Mouse (Mus musculus) c-Kit-positive CD71-positive TER-119-negative erythroid progenitor cells, embryonic 14.5 days (primary cell): ENCODE measurements around the gene BC030867.

ENCODE experiments used
- DNase-seq: peaks from one replicate; pipeline ENCODE4 v3.0.0-alpha.2; 2013; ENCODE audit warnings: low read depth

BC030867 gene

GRCm38 (mm10) chr11:102290141-102290540 is 41.5 kb downstream of the BC030867 start:
- DNase-seq, result no peak

GRCm38 (mm10) chr11:102291051-102291535 is 42.4 kb downstream of the BC030867 start:
- DNase-seq, result no peak

- DNase-seq, result no peak
Measured at GRCm38 (mm10) chr11:102293971-102294370, 45.3 kb downstream of the BC030867 start.

- DNase-seq, result no peak
Measured at GRCm38 (mm10) chr11:102294416-102294815, 45.7 kb downstream of the BC030867 start.

GRCm38 (mm10) chr11:102294887-102295597 is 46.4 kb downstream of the BC030867 start:
- no peak for DNase-seq

GRCm38 (mm10) chr11:102295598-102296471 is 47.2 kb downstream of the BC030867 start:
- no peak for DNase-seq

- peak; percentile 97 for DNase-seq
Measured at GRCm38 (mm10) chr11:102296491-102297472, 48.1 kb downstream of the BC030867 start, which contains the start of gene Atxn7l3. Gene Atxn7l3, minus strand, starts transcription at chr11:102296631.

GRCm38 (mm10) chr11:102297577-102298556 is 49.2 kb downstream of the BC030867 start:
- no peak for DNase-seq

- peak; percentile 86 for DNase-seq
Measured at GRCm38 (mm10) chr11:102299839-102300238, 51.2 kb downstream of the BC030867 start.

GRCm38 (mm10) chr11:102304141-102304540 is 55.5 kb downstream of the BC030867 start:
- no peak for DNase-seq

- no peak for DNase-seq
Measured at GRCm38 (mm10) chr11:102305359-102305758, 56.7 kb downstream of the BC030867 start.

- DNase-seq, result no peak
Measured at GRCm38 (mm10) chr11:102308104-102308503, 59.4 kb downstream of the BC030867 start.

GRCm38 (mm10) chr11:102308979-102309378 is 60.3 kb downstream of the BC030867 start:
- peak; percentile 96 for DNase-seq

- DNase-seq, result no peak
Measured at GRCm38 (mm10) chr11:102309821-102310617, 61.3 kb downstream of the BC030867 start.

GRCm38 (mm10) chr11:102310768-102311695 is 62.4 kb downstream of the BC030867 start:
- DNase-seq, result no peak

GRCm38 (mm10) chr11:102311966-102312365 is 63.3 kb downstream of the BC030867 start:
- DNase-seq, result no peak

- DNase-seq, result no peak
Measured at GRCm38 (mm10) chr11:102312586-102312985, 63.9 kb downstream of the BC030867 start.

- no peak for DNase-seq
Measured at GRCm38 (mm10) chr11:102314321-102314720, 65.6 kb downstream of the BC030867 start.
